Mouse (Mus musculus): ENCODE measurements around the gene A2ml1. TPM values are rescaled to one million over a fixed set of nuclear protein-coding genes. Genes with fewer than 3 reads are reported as not detected.

A2ml1 gene
- polyA plus RNA-seq, 1 experiment from 2014 or later: 4.8 TPM

Other genes starting within 250 kb of the A2ml1 start
- 20.7 and 21.9 TPM in 2 replicates for gene Tulp3, start 225.8 kb downstream of the A2ml1 start, polyA plus RNA-seq (2014; fragmentation: Nextera tagmentation; extraction: Ambion mirVana)
- 87.0 and 109 TPM in 2 replicates for gene Rhno1, start 218.7 kb downstream of the A2ml1 start, polyA plus RNA-seq (2014; fragmentation: Nextera tagmentation; extraction: Ambion mirVana)
- 26.3 and 29.3 TPM in 2 replicates for gene Foxm1, start 218.6 kb downstream of the A2ml1 start, polyA plus RNA-seq (2014; fragmentation: Nextera tagmentation; extraction: Ambion mirVana)
- gene Tex52, start 206.2 kb downstream of the A2ml1 start, polyA plus RNA-seq (2014; fragmentation: Nextera tagmentation; extraction: Ambion mirVana): 1.1 and 1.7 TPM in 2 replicates
- gene Gm44596, start 206.1 kb downstream of the A2ml1 start, polyA plus RNA-seq (2014; fragmentation: Nextera tagmentation; extraction: Ambion mirVana): not detected in 2 replicates
- 6.9 and 7.2 TPM in 2 replicates for gene Nrip2, start 182.3 kb downstream of the A2ml1 start, polyA plus RNA-seq (2014; fragmentation: Nextera tagmentation; extraction: Ambion mirVana)
- gene Itfg2, start 156.7 kb downstream of the A2ml1 start, polyA plus RNA-seq (2014; fragmentation: Nextera tagmentation; extraction: Ambion mirVana): 22.5 and 27.6 TPM in 2 replicates
- gene Fkbp4, start 142.9 kb downstream of the A2ml1 start, polyA plus RNA-seq (2014; fragmentation: Nextera tagmentation; extraction: Ambion mirVana): 295 and 300 TPM in 2 replicates
- 0.46 TPM in 1 of 2 replicates, not detected in the other for gene Pzp, start 54.9 kb downstream of the A2ml1 start, polyA plus RNA-seq (2014; fragmentation: Nextera tagmentation; extraction: Ambion mirVana)
- not detected in 2 replicates for gene Klrb1a, start 41.9 kb upstream of the A2ml1 start, polyA plus RNA-seq (2014; fragmentation: Nextera tagmentation; extraction: Ambion mirVana)
- gene Clec2h, start 80.8 kb upstream of the A2ml1 start, polyA plus RNA-seq (2014; fragmentation: Nextera tagmentation; extraction: Ambion mirVana): not detected in 2 replicates
- not detected in 2 replicates for gene Klrb1, start 141.5 kb upstream of the A2ml1 start, polyA plus RNA-seq (2014; fragmentation: Nextera tagmentation; extraction: Ambion mirVana)
- 0.14 TPM in 1 of 2 replicates, not detected in the other for gene Klrb1c, start 207.6 kb upstream of the A2ml1 start, polyA plus RNA-seq (2014; fragmentation: Nextera tagmentation; extraction: Ambion mirVana)
- 0.42 TPM in 1 of 2 replicates, not detected in the other for gene Gm44511, start 244.7 kb upstream of the A2ml1 start, polyA plus RNA-seq (2014; fragmentation: Nextera tagmentation; extraction: Ambion mirVana)
- gene Klrb1b, start 244.7 kb upstream of the A2ml1 start, polyA plus RNA-seq (2014; fragmentation: Nextera tagmentation; extraction: Ambion mirVana): 0.39 TPM in 1 of 2 replicates, not detected in the other